In the genomic region with DNA sequence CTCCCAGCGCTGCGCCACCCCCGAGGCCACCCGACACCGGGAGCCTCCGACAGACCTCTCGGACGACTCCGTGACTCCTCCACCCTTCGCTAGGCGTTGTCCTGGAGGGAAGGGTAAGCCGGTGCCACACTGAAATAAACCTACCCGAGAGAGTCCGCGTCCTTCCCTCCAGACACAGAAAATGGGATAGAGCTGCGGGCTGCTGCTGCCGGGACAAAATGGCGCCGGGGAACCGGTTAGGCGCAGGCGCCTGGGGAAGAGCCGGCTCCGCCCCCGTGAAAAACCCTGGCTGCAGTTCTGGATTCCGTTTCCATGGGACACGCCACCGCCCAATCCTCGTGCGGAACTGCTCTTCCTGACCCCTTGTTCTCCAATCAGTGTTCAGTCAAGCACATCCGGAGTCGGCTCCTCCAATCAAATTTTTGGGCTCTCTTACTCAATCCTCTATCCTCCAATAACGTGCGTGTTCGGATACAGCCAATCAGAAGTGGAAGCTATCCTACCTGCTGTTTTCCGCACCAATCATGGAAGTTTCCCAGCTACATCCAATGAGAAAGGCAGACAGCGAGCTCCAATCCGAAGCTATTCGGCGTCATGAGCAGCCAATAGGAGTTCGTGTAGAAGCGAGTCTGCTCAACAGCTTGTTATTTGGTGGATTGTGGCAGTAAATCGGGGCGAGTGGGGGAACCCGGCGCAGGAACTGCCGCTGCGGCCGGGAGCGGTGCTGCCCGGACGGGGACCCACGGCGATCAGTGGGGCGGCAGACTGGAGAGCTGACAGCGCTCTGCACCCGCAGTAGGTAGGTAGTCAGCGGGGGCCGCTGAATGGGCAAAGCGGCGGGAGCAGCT, we compare ENCODE assay signal across 8 mouse cellular contexts. TPM values are rescaled to one million over a fixed set of nuclear protein-coding genes. Genes with fewer than 3 reads are reported as not detected.
DNase-seq lines count a peak whose midpoint lies in the region; ATAC-seq lines count a peak whose summit lies in the region.

Arid4a (plus strand) TSS at position 628 of the 848 bp plus-strand sequence.

- peak; percentile 89 to 93 for DNase-seq in adrenal gland, adult 18-20 months (ENCODE audit: low spot score in 2 of 2)
- peak; percentile 98 for DNase-seq in embryo, embryonic 11 days
- DNase-seq in gastrocnemius, postnatal 25 days, result peak; percentile 98
- DNase-seq in intestine, embryonic 14.5 days (ENCODE audit: low spot score), result peak; percentile 95
- DNase-seq in left cerebral cortex, postnatal 14 days (ENCODE audit: low spot score in 2 of 2), result peak; percentile 98 to 100
- peak; percentile 100 for DNase-seq in mesoderm, embryonic 11.5 days (ENCODE audit: low read depth, low spot score)
- peak; percentile 98 to 100 for DNase-seq in right cerebral cortex, postnatal 36 days (ENCODE audit: low spot score in 2 of 2)
- peak; percentile 99 for DNase-seq in yolk sac, embryonic 10.5 days (ENCODE audit: low spot score)

- intact Hi-C loops in left cerebral cortex, postnatal 14 days (cut with DNase I), result loop anchor here (5.0 kb wide), 1 partner anchor 48 kb away; no protein-coding TSS in a partner anchor

- H3K9me3 ChIP-seq in intestine, embryonic 14.5 days (ENCODE audit: control insufficient read depth, low read length), result no peaks in the 10 kb centered on the region

- WGBS in intestine, embryonic 14.5 days, result under 1% methylated on average over 61 of the region's 61 CpGs

- H3K27me3 ChIP-seq in intestine, embryonic 14.5 days (replicated peaks; ENCODE audit: control insufficient read depth, insufficient read depth, low read length), result no peaks in the 10 kb centered on the region

- H3K9ac ChIP-seq in intestine, embryonic 14.5 days (ENCODE audit: low read length), result peak within 1 kb of the TSS; percentile 90

- H3K36me3 ChIP-seq in intestine, embryonic 14.5 days (ENCODE audit: control insufficient read depth, insufficient read depth, low read length), result peaks cover 44% of the 10 kb centered on the region

- peak within 1 kb of the TSS; percentile 96 for H3K27ac ChIP-seq in intestine, embryonic 14.5 days (ENCODE audit: low read depth)

- peak; percentile 100 for ATAC-seq in intestine, embryonic 14.5 days (replicated peaks; ENCODE audit: low FRiP score, low TSS enrichment, low read depth)

- peak within 1 kb of the TSS; percentile 88 for H3K4me2 ChIP-seq in intestine, embryonic 14.5 days (ENCODE audit: low read length)

- peak within 1 kb of the TSS; percentile 99 for H3K4me3 ChIP-seq in intestine, embryonic 14.5 days (ENCODE audit: low read depth, low read length)

- H3K4me1 ChIP-seq in intestine, embryonic 14.5 days (replicated peaks; ENCODE audit: control insufficient read depth, insufficient read depth, low read length), result peaks cover 17% of the 10 kb centered on the region

RNA-seq across cellular contexts. Expression of gene Arid4a, which starts in this region (rescaled TPM):
- total RNA-seq in adrenal gland, adult 18-20 months (2021), result 10 to 100 TPM; 18.6 to 20.3 TPM
- total RNA-seq in gastrocnemius, postnatal 25 days (2021), result 1 to 10 TPM; 7.8 to 8.1 TPM
- polyA plus RNA-seq in intestine, embryonic 14.5 days (2014; fragmentation: Nextera tagmentation; extraction: Ambion mirVana), result 34.6 and 36.8 TPM in 2 replicates
- 10 to 100 TPM; 32.4 to 34.5 TPM for total RNA-seq in left cerebral cortex, postnatal 14 days (2021)

Comparison
In these comparisons a context has a peak if more than half of its experiments do, and no peak if none do; other contexts are left out.
1. Peak in every context shown above with its lines: DNase-seq, ATAC-seq, H3K4me3 ChIP-seq and H3K27ac ChIP-seq.